Mouse (Mus musculus) small intestine, adult 2 months (tissue): ENCODE data around the gene Gbp5. TPM values are rescaled to one million over a fixed set of nuclear protein-coding genes. Genes with fewer than 3 reads are reported as not detected.
"Not testable (repeated sequence)": the region's sequence is repeated elsewhere in the genome, so short reads cannot be mapped to it uniquely, and the experiment has no call there.

Experiments used
- H3K27ac ChIP-seq: fragments of 200-500 bp; 2 replicates; pipeline ENCODE4 v1.5.1; 2012; ENCODE audit warnings: low read depth, low read length, control low read depth, inconsistent platforms; ENCODE audit not compliant: insufficient read depth
- H3K27me3 ChIP-seq: fragments of 200-500 bp; 2 replicates; pipeline ENCODE4 v1.6.1; 2012; ENCODE audit warnings: mild to moderate bottlenecking, moderate library complexity, low read length, inconsistent platforms; ENCODE audit not compliant: control insufficient read depth, insufficient read depth
- H3K36me3 ChIP-seq: fragments of 200-500 bp; 2 replicates; pipeline ENCODE4 v1.6.1; 2012; ENCODE audit warnings: mild to moderate bottlenecking, low read length, control low read depth, inconsistent platforms; ENCODE audit not compliant: control insufficient read depth, insufficient read depth
- H3K4me1 ChIP-seq: fragments of 200-500 bp; 2 replicates; pipeline ENCODE4 v1.6.1; 2012; ENCODE audit warnings: low read length, inconsistent platforms, mixed read lengths; ENCODE audit not compliant: control insufficient read depth, insufficient read depth, insufficient read length
- H3K4me3 ChIP-seq: fragments of 200-500 bp; 2 replicates; pipeline ENCODE4 v1.5.1; 2012; ENCODE audit warnings: low read depth, mild to moderate bottlenecking, control low read depth, inconsistent platforms, low read length, moderate library complexity
- CTCF ChIP-seq: fragments of 200-500 bp; IDR thresholded peaks from 2 replicates; pipeline ENCODE4 v1.5.1; 2012; ENCODE audit warnings: low read depth, mild to moderate bottlenecking, control low read depth, inconsistent platforms, low read length, moderate library complexity, mixed read lengths; ENCODE audit not compliant: insufficient replicate concordance, insufficient read length; ENCODE audit errors: extremely low read depth
- POLR2A ChIP-seq: fragments of 200-500 bp; IDR thresholded peaks from 2 replicates; pipeline ENCODE4 v1.6.1; 2012; ENCODE audit warnings: low read depth, mild to moderate bottlenecking, control low read depth, inconsistent platforms, low read length, moderate library complexity
- WGBS: fragments of 180-500 bp; shearing (Covaris S2); methylation state at CpG from one replicate; pipeline ENCODE4 v1.1.7; 2018; 5-methylcytosine and 5-hydroxymethylcytosine counted together
- polyA plus RNA-seq: library from polyadenylated mRNA; depleted of rRNA; stranded (reverse); fragments of >200 nt; gene quantifications from 2 replicates; pipeline ENCODE4 v1.2.3, GENCODE M21; 2012; rRNA removed

Gene Gbp5
- polyA plus RNA-seq, 1 experiment: 0.95 TPM

DNA sequence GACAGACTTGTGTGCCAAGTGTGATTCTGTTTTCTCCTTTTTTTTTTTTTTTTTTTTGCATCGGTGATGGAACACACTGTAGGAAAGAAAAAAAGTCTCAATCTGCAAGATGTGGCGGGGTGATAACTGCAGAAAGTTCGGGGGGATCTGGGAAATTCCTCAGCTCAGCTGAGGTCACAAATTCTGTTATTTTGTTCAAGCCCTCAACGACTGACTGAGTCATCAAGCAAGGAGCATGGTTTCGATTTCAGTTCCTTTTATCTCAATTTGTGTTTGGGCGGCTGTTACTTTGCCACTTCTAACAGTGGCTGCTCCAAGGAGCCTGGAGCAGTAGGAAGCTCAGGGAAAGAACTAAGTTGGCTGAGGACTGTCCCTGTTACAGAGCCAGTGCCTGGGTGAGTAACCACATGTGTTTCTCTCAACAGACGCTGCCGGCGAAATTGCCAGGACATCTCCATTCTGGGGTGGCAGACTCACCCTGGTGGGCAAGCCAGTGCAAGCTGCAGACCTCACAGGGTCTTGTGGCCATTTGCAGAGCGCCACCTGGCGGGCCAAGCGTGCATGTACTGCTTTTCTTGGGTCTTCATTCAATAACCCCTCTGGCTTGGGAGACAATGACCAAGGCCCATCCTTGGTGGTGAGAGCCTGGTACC lies 66.6 kb downstream of the Gbp5 start:
- peak; percentile 98 for TF ChIP-seq CTCF
- TF ChIP-seq POLR2A: no peak
- H3K36me3 ChIP-seq: 0 out of 2 replicates have a peak, but pooled peaks cover 2% of the 10 kb centered on the region

DNA sequence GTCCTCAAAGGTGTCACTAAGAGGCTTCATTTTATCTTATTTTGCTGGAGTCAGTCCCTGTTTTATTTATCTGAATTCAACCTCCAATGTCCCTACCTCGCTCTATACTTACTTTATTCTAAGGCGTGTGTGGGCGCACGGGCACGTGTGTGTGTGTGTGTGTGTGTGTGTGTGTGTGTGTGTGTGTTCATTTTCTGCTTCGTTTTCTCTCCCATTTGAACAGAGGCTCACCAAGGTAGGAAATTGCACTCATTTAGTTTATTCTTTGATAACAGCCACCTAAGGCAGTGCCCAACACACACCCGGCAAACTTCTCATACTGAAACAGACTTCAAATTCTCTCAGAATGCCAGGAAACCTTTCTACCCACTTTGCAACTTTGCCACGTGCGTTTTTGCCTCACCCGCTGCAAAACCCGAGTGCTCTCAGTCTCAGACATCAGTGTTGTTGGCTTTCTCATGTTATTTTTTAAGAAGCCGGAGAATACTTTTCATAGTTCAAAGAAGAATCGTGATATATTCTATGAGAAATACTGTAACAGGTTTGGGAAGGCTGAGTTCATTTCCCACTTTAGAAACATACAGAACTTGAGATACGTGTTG lies 67.4 kb downstream of the Gbp5 start:
- H3K27me3 ChIP-seq: no peaks in the 10 kb centered on the region
- WGBS: 67% methylated on average over 14 of the region's 14 CpGs
- H3K36me3 ChIP-seq: 0 out of 2 replicates have a peak, but pooled peaks cover 2% of the 10 kb centered on the region
- no peak for TF ChIP-seq POLR2A
- no peak for TF ChIP-seq CTCF
- H3K4me1 ChIP-seq: no peaks in the 10 kb centered on the region; the same call in 1 of the 2 replicates
- H3K4me3 ChIP-seq: peak overlapping the region; percentile 61
- peak overlapping the region; percentile 82 for H3K27ac ChIP-seq

More for the DNA sequence above, 66.6 kb downstream of the Gbp5 start:
- WGBS: 1% methylated on average over 12 of the region's 12 CpGs
- Histone ChIP-seq H3K27ac (peak overlapping the region; percentile 82), H3K4me1 (no peaks in the 10 kb centered on the region; the same call in 1 of the 2 replicates), H3K27me3 (no peaks in the 10 kb centered on the region), H3K4me3 (peak overlapping the region; percentile 61)

DNA sequence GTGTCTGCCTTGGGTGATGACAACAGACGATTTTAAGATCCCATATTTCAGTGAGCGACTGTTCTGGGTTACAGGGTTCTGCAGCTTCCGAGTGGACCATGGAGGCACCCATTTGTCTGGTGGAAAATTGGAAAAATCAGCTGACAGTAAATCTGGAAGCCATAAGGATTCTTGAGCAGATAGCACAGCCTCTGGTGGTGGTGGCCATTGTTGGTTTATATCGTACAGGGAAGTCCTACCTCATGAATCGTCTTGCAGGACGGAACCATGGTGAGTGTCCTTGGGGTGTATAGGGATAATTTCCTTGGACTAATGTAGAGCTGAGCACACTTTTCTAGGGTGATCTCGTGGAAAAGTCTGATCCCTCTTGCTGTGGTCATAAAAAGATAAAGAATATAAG lies 67.9 kb downstream of the Gbp5 start:
- Histone ChIP-seq H3K27ac (no peak overlapping the region), H3K27me3 (no peaks in the 10 kb centered on the region), H3K4me1 (no peaks in the 10 kb centered on the region; the same call in 1 of the 2 replicates), H3K36me3 (0 out of 2 replicates have a peak, but pooled peaks cover 5% of the 10 kb centered on the region), H3K4me3 (no peak overlapping the region)
- TF ChIP-seq CTCF (no peak), POLR2A (no peak)
- 73% methylated on average over 7 of the region's 7 CpGs for WGBS

- 85% methylated on average over 5 of the region's 5 CpGs for WGBS
- H3K4me1 ChIP-seq, H3K27me3 ChIP-seq, H3K27ac ChIP-seq, H3K4me3 ChIP-seq: not testable (repeated sequence)
- peaks cover 13% of the 10 kb centered on the region for H3K36me3 ChIP-seq
Observed at GRCm38 (mm10) chr3:142567490-142567889, 73.7 kb downstream of the Gbp5 start.

GRCm38 (mm10) chr3:142570738-142571137 lies 77.0 kb downstream of the Gbp5 start:
- TF ChIP-seq CTCF (no peak), POLR2A (no peak)
- Histone ChIP-seq H3K36me3 (peaks cover 12% of the 10 kb centered on the region), H3K4me1 (no peaks in the 10 kb centered on the region), H3K27ac (no peak overlapping the region), H3K27me3 (no peaks in the 10 kb centered on the region), H3K4me3 (no peak overlapping the region)
- 91% methylated on average over 4 of the region's 4 CpGs for WGBS

Other genes with a start within 250 kb of the Gbp5 start
- 26.3 and 63.1 TPM in 2 replicates for gene Pdlim5, start 98.3 kb upstream of the Gbp5 start, polyA plus RNA-seq
- gene Gbp7, start 36.4 kb downstream of the Gbp5 start, polyA plus RNA-seq: 0.93 and 1.4 TPM in 2 replicates
- 7.2 and 13.8 TPM in 2 replicates for gene Gbp3, start 66.0 kb downstream of the Gbp5 start, polyA plus RNA-seq
- 0.56 and 0.89 TPM in 2 replicates for gene Gbp2b, start 100.9 kb downstream of the Gbp5 start, polyA plus RNA-seq
- gene Gbp2, start 126.6 kb downstream of the Gbp5 start, polyA plus RNA-seq: 3.1 and 6.8 TPM in 2 replicates
- 0.52 and 0.55 TPM in 2 replicates for gene Kyat3, start 207.1 kb downstream of the Gbp5 start, polyA plus RNA-seq